Mouse (Mus musculus) forebrain, postnatal 0 days (tissue): Measurements from ENCODE around the gene Kif13a. TPM values are rescaled to one million over a fixed set of nuclear protein-coding genes. Genes with fewer than 3 reads are reported as not detected.
A peak's percentile ranks its signal among the peaks of the same experiment; 100 is the strongest.

Experiments
- ATAC-seq: fragments of 200-750 bp; cut with Nextera tagmentation; 2 replicates; pipeline ENCODE4 v1.8.0; 2017; ENCODE audit warnings: mild to moderate bottlenecking, moderate library complexity
- DNase-seq: peaks from one replicate; pipeline ENCODE4 v3.0.0-alpha.2; 2015
- H3K27ac ChIP-seq: fragments of 300-500 bp; sonication (generic); 2 replicates; pipeline ENCODE4 v1.5.1; 2014; ENCODE audit warnings: low read depth, mild to moderate bottlenecking, antibody characterized with exemption, low read length, moderate library complexity, mixed read lengths
- H3K27me3 ChIP-seq: fragments of 300-500 bp; sonication (generic); 2 replicates; pipeline ENCODE4 v1.6.1; 2014; ENCODE audit warnings: mild to moderate bottlenecking, low read length, mixed read lengths; ENCODE audit not compliant: insufficient read depth
- H3K36me3 ChIP-seq: fragments of 300-500 bp; sonication (generic); 2 replicates; pipeline ENCODE4 v1.6.1; 2014; ENCODE audit warnings: mild to moderate bottlenecking, moderate library complexity; ENCODE audit not compliant: insufficient read depth
- H3K4me1 ChIP-seq: fragments of 300-500 bp; sonication (generic); 2 replicates; pipeline ENCODE4 v1.6.1; 2014; ENCODE audit warnings: antibody characterized with exemption; ENCODE audit not compliant: insufficient read depth
- H3K4me2 ChIP-seq: fragments of 300-500 bp; sonication (generic); 2 replicates; pipeline ENCODE4 v1.6.1; 2014; ENCODE audit warnings: low read depth, mild to moderate bottlenecking, moderate library complexity
- H3K4me3 ChIP-seq: fragments of 300-500 bp; sonication (generic); 2 replicates; pipeline ENCODE4 v1.5.1; 2014; ENCODE audit warnings: low read depth, low read length, mixed read lengths
- H3K9ac ChIP-seq: fragments of 300-500 bp; sonication (generic); 2 replicates; pipeline ENCODE4 v1.6.1; 2014; ENCODE audit warnings: mild to moderate bottlenecking
- H3K9me3 ChIP-seq: fragments of 300-500 bp; sonication (generic); 2 replicates; pipeline ENCODE4 v1.6.1; 2016; ENCODE audit warnings: low read length
- CTCF ChIP-seq: sonication (generic); IDR thresholded peaks from 2 replicates; pipeline ENCODE4 v1.5.1; 2016; ENCODE audit warnings: antibody characterized with exemption, control low read depth, low read depth
- WGBS: fragments of 180-500 bp; shearing (Covaris S2); extraction: QIAGEN DNeasy Blood & Tissue Kit; methylation state at CpG from one replicate; pipeline ENCODE4 v1.1.7; 2014; 5-methylcytosine and 5-hydroxymethylcytosine counted together
- polyA plus RNA-seq: library from polyadenylated mRNA; unstranded; fragments of >200 nt; fragmentation: Nextera tagmentation; extraction: Ambion mirVana; gene quantifications from 2 replicates; pipeline ENCODE4 v1.2.1, GENCODE M21; 2015
- total RNA-seq: library from RNA; depleted of rRNA; stranded (reverse); fragments of >200 nt; gene quantifications from 2 replicates; pipeline ENCODE4 v1.2.3, GENCODE M21; 2014

Kif13a gene
- total and polyA plus RNA-seq, 2 experiments from 2014 or later: 9.2 to 19.7 TPM

- H3K4me1 ChIP-seq: 0 out of 2 replicates have a peak, but pooled peaks cover 3% of the 10 kb centered on the region
- DNase-seq: no peak
- H3K27me3 ChIP-seq: no peaks in the 10 kb centered on the region
- no peak overlapping the region for H3K9ac ChIP-seq
- H3K36me3 ChIP-seq: no peaks in the 10 kb centered on the region
- H3K4me2 ChIP-seq: no peak overlapping the region
- peak; percentile 29; the same call in 1 of the 2 replicates for TF ChIP-seq CTCF
- H3K27ac ChIP-seq: no peak overlapping the region
- WGBS: 93% methylated on average over 7 of the region's 7 CpGs
- no peak overlapping the region for H3K4me3 ChIP-seq
- ATAC-seq: no peak
- no peaks in the 10 kb centered on the region for H3K9me3 ChIP-seq
Observed at GRCm38 (mm10) chr13:46902568-46903255, 27.0 kb downstream of the Kif13a start.

- H3K27me3 ChIP-seq: no peaks in the 10 kb centered on the region
- ATAC-seq: no peak
- no peak overlapping the region for H3K9ac ChIP-seq
- H3K4me1 ChIP-seq: no peaks in the 10 kb centered on the region
- TF ChIP-seq CTCF: no peak
- no peaks in the 10 kb centered on the region for H3K36me3 ChIP-seq
- DNase-seq: no peak
- no peak overlapping the region for H3K4me2 ChIP-seq
- no peak overlapping the region for H3K27ac ChIP-seq
- H3K9me3 ChIP-seq: no peaks in the 10 kb centered on the region
- no peak overlapping the region for H3K4me3 ChIP-seq
- 93% methylated on average over 11 of the region's 11 CpGs for WGBS
Observed at GRCm38 (mm10) chr13:46900870-46901555, 28.7 kb downstream of the Kif13a start.

GRCm38 (mm10) chr13:46898837-46899236 lies 30.8 kb downstream of the Kif13a start:
- Histone ChIP-seq H3K9me3 (no peaks in the 10 kb centered on the region), H3K27me3 (no peaks in the 10 kb centered on the region), H3K9ac (no peak overlapping the region), H3K36me3 (no peaks in the 10 kb centered on the region), H3K4me1 (no peaks in the 10 kb centered on the region), H3K4me3 (no peak overlapping the region), H3K4me2 (no peak overlapping the region), H3K27ac (no peak overlapping the region)
- no peak for TF ChIP-seq CTCF
- 70% methylated on average over 2 of the region's 2 CpGs for WGBS
- ATAC-seq: no peak
- no peak for DNase-seq

GRCm38 (mm10) chr13:46898411-46898810 lies 31.3 kb downstream of the Kif13a start:
- H3K9me3 ChIP-seq: no peaks in the 10 kb centered on the region
- no peaks in the 10 kb centered on the region for H3K36me3 ChIP-seq
- WGBS: 37% methylated on average over 11 of the region's 11 CpGs
- TF ChIP-seq CTCF: no peak
- no peak overlapping the region for H3K4me2 ChIP-seq
- H3K27me3 ChIP-seq: no peaks in the 10 kb centered on the region
- H3K4me3 ChIP-seq: no peak overlapping the region
- no peak overlapping the region for H3K27ac ChIP-seq
- H3K9ac ChIP-seq: no peak overlapping the region
- no peak for DNase-seq
- no peaks in the 10 kb centered on the region for H3K4me1 ChIP-seq
- no peak for ATAC-seq

GRCm38 (mm10) chr13:46892380-46892779 lies 37.3 kb downstream of the Kif13a start:
- no peak overlapping the region for H3K4me3 ChIP-seq
- DNase-seq: peak; percentile 20
- H3K4me2 ChIP-seq: no peak overlapping the region
- H3K4me1 ChIP-seq: no peaks in the 10 kb centered on the region
- no peak for TF ChIP-seq CTCF
- no peaks in the 10 kb centered on the region for H3K9me3 ChIP-seq
- H3K36me3 ChIP-seq: no peaks in the 10 kb centered on the region
- no peak overlapping the region for H3K9ac ChIP-seq
- no peaks in the 10 kb centered on the region for H3K27me3 ChIP-seq
- 41% methylated on average over 4 of the region's 4 CpGs for WGBS
- ATAC-seq: peak; percentile 63
- no peak overlapping the region for H3K27ac ChIP-seq

GRCm38 (mm10) chr13:46888150-46888683 lies 41.5 kb downstream of the Kif13a start:
- Histone ChIP-seq H3K4me2 (no peak overlapping the region), H3K4me3 (no peak overlapping the region), H3K27me3 (no peaks in the 10 kb centered on the region), H3K9ac (no peak overlapping the region), H3K4me1 (no peaks in the 10 kb centered on the region), H3K9me3 (no peaks in the 10 kb centered on the region), H3K27ac (no peak overlapping the region), H3K36me3 (no peaks in the 10 kb centered on the region)
- DNase-seq (peak; percentile 65), ATAC-seq (peak; percentile 40; the same call in 1 of the 2 replicates)
- no peak for TF ChIP-seq CTCF
- 41% methylated on average over 12 of the region's 12 CpGs for WGBS
